Mouse (Mus musculus) retina, adult 2 months (tissue): Measurements from ENCODE around the gene Diras1.

Experiments
- DNase-seq: peaks from one replicate; pipeline ENCODE4 v3.0.0-alpha.2; 2012; ENCODE audit warnings: low read depth, low spot score

The Diras1 gene

DNA sequence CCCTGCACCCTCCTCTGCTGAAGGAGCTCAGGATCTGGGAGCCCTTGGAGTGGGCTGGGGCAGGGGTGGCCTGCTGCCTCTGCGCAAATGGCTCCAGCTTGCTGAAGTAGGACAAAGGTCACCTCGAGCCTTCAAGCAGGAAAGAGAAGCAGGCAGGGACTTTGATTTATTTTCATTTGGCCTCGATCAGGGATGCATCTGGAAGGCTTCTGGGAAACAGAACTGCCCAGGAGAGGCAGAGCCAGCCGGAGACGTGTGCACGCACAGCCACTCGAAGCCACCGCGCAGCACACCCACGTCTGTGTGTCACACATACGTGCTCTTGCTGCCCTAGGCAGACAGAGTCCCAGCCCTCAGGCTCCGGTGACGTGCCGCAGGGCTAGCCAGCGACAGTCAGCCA is 53.9 kb downstream of the Diras1 start:
- DNase-seq, result no peak

DNA sequence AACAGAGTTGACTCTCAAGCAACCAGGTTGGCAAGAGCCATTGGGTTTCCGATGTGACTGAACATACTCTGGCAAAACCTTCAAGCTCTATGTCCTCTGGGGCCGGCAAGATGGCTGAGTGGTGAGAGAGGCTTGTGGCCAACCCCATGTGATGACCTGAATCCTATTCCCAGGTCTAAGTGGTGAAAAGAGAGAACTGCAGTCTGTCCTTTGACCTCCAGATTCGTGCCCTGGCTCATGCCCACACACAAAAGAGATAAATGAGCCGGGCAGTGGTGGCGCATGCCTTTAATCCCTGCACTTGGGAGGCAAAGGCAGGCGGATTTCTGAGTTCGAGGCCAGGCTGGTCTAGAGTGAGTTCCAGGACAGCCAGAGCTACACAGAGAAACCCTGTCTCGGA is 55.3 kb downstream of the Diras1 start:
- no peak for DNase-seq
